Mouse (Mus musculus): ENCODE data around the gene Kbtbd6. TPM values are rescaled to one million over a fixed set of nuclear protein-coding genes. Genes with fewer than 3 reads are reported as not detected.
"Not testable (repeated sequence)": the region's sequence is repeated elsewhere in the genome, so short reads cannot be mapped to it uniquely, and the experiment has no call there.

Kbtbd6 gene
- total RNA-seq (2021), result 0.70 and 0.75 TPM in 2 replicates
- long read RNA-seq, experiment 1, partial matches to known transcripts, result 0 of 1 reads
- long read RNA-seq, experiment 1, other reads (novel, unspliced or antisense), result 0 of 1 reads
- long read RNA-seq, experiment 2, result 0 reads

GRCm38 (mm10) chr14:79451681-79452590 lies at the start of gene Kbtbd6:
TSS of gene Kbtbd6 (plus strand) at chr14:79451835.
- DNase-seq, result peak; percentile 89

GRCm38 (mm10) chr14:79407641-79408040 lies 44.0 kb upstream of the Kbtbd6 start:
- DNase-seq, result no peak

GRCm38 (mm10) chr14:79409278-79409830 lies 42.3 kb upstream of the Kbtbd6 start:
- DNase-seq, result no peak

- DNase-seq, result peak; percentile 32
These were observed 41.0 kb upstream of the Kbtbd6 start for GRCm38 (mm10) chr14:79410662-79411061.

GRCm38 (mm10) chr14:79413121-79413520 lies 38.5 kb upstream of the Kbtbd6 start:
- DNase-seq, result no peak

- DNase-seq, result no peak
These were observed 31.5 kb upstream of the Kbtbd6 start for GRCm38 (mm10) chr14:79420083-79420685.

- DNase-seq, result peak; percentile 96
These were observed 25.5 kb upstream of the Kbtbd6 start, which contains the start of gene Kbtbd7 for GRCm38 (mm10) chr14:79425979-79426729. TSS of gene Kbtbd7 (plus strand) at chr14:79426511.

GRCm38 (mm10) chr14:79426730-79427365 lies 24.8 kb upstream of the Kbtbd6 start:
- not testable (repeated sequence) for DNase-seq

GRCm38 (mm10) chr14:79434068-79434467 lies 17.6 kb upstream of the Kbtbd6 start:
- no peak for DNase-seq

- no peak for DNase-seq
These were observed 11.0 kb upstream of the Kbtbd6 start for GRCm38 (mm10) chr14:79440655-79441054.

- DNase-seq, result no peak
These were observed 10.2 kb upstream of the Kbtbd6 start for GRCm38 (mm10) chr14:79441441-79441840.

GRCm38 (mm10) chr14:79444601-79445000 lies 7.0 kb upstream of the Kbtbd6 start:
- no peak for DNase-seq

GRCm38 (mm10) chr14:79445055-79445620 lies 6.5 kb upstream of the Kbtbd6 start:
- no peak for DNase-seq

GRCm38 (mm10) chr14:79452591-79452934 lies 928 bp downstream of the Kbtbd6 start:
- not testable (repeated sequence) for DNase-seq

GRCm38 (mm10) chr14:79460401-79460800 lies 8.8 kb downstream of the Kbtbd6 start:
- DNase-seq, result no peak

GRCm38 (mm10) chr14:79460988-79461387 lies 9.4 kb downstream of the Kbtbd6 start:
- no peak for DNase-seq

GRCm38 (mm10) chr14:79465623-79466022 lies 14.0 kb downstream of the Kbtbd6 start:
- DNase-seq, result no peak

GRCm38 (mm10) chr14:79467621-79468020 lies 16.0 kb downstream of the Kbtbd6 start:
- peak; percentile 78 for DNase-seq

GRCm38 (mm10) chr14:79473384-79473783 lies 21.7 kb downstream of the Kbtbd6 start:
- DNase-seq, result no peak

GRCm38 (mm10) chr14:79480624-79481338 lies 29.1 kb downstream of the Kbtbd6 start, which contains the start of gene Elf1:
TSS of gene Elf1 (plus strand) at chr14:79481194.
- peak; percentile 98 for DNase-seq
